Mouse (Mus musculus) intestine, embryonic 14.5 days (tissue): ENCODE measurements around the gene Klhl35. TPM values are rescaled to one million over a fixed set of nuclear protein-coding genes. Genes with fewer than 3 reads are reported as not detected.
"Not testable (repeated sequence)": the region's sequence is repeated elsewhere in the genome, so short reads cannot be mapped to it uniquely, and the experiment has no call there.

ENCODE experiments used
- ATAC-seq: fragments of 200-750 bp; cut with Nextera tagmentation; replicated peaks from 2 replicates; pipeline ENCODE4 v1.8.0; 2017; ENCODE audit warnings: low read depth, moderate number of reproducible peaks, moderate TSS enrichment, moderate library complexity; ENCODE audit not compliant: low FRiP score, low TSS enrichment
- DNase-seq: peaks from one replicate; pipeline ENCODE4 v3.0.0-alpha.2; 2018; ENCODE audit warnings: low spot score
- H3K27ac ChIP-seq: fragments of 300-500 bp; sonication (generic); 2 replicates; pipeline ENCODE4 v1.5.1; 2014; ENCODE audit warnings: low read depth, mild to moderate bottlenecking, control low read depth
- H3K27me3 ChIP-seq: fragments of 300-500 bp; sonication (generic); replicated peaks from 2 replicates; pipeline ENCODE4 v1.6.1; 2014; ENCODE audit warnings: low read length, control low read depth; ENCODE audit not compliant: control insufficient read depth, insufficient read depth
- H3K36me3 ChIP-seq: fragments of 300-500 bp; sonication (generic); 2 replicates; pipeline ENCODE4 v1.6.1; 2014; ENCODE audit warnings: low read length, control low read depth; ENCODE audit not compliant: control insufficient read depth, insufficient read depth
- H3K4me1 ChIP-seq: fragments of 300-500 bp; sonication (generic); replicated peaks from 2 replicates; pipeline ENCODE4 v1.6.1; 2014; ENCODE audit warnings: low read length, control low read depth, mixed read lengths; ENCODE audit not compliant: control insufficient read depth, insufficient read depth
- H3K4me2 ChIP-seq: fragments of 300-500 bp; sonication (generic); 2 replicates; pipeline ENCODE4 v1.6.1; 2014; ENCODE audit warnings: low read length
- H3K4me3 ChIP-seq: fragments of 300-500 bp; sonication (generic); 2 replicates; pipeline ENCODE4 v1.5.1; 2014; ENCODE audit warnings: low read depth, low read length, control low read depth, mixed read lengths
- H3K9ac ChIP-seq: fragments of 300-500 bp; sonication (generic); 2 replicates; pipeline ENCODE4 v1.6.1; 2014; ENCODE audit warnings: mild to moderate bottlenecking, low read length
- H3K9me3 ChIP-seq: fragments of 300-500 bp; sonication (generic); 2 replicates; pipeline ENCODE4 v1.6.1; 2016; ENCODE audit warnings: low read length, control low read depth; ENCODE audit not compliant: control insufficient read depth
- WGBS: fragments of 180-500 bp; shearing (Covaris S2); extraction: QIAGEN DNeasy Blood & Tissue Kit; methylation state at CpG from one replicate; pipeline ENCODE4 v1.1.7; 2014; 5-methylcytosine and 5-hydroxymethylcytosine counted together
- polyA plus RNA-seq: library from polyadenylated mRNA; unstranded; fragments of >200 nt; fragmentation: Nextera tagmentation; extraction: Ambion mirVana; gene quantifications from 2 replicates; pipeline ENCODE4 v1.2.1, GENCODE M21; 2014

Klhl35 gene
- polyA plus RNA-seq, 1 experiment from 2014 or later: 1.0 TPM

DNA sequence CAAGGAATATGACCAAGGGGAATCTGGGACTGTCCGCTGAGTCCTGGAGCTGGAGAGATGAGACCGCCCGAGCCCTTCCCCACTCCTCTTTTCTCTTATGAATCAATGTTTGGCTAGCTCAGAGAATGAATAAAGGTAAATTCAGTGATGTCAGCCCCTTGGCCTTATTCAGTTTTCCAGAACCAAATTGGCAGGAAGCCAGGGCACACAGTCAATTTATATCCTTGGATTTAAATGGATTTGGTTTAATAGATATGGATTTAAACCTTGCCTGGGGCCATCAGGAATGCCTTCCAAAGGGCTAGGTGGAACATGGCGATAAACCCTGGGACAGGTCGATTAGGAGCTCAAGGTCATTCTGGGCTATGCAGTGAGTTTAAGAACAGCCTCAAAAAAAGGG lies 23.9 kb downstream of the Klhl35 start:
- 77% methylated on average over 5 of the region's 5 CpGs for WGBS
- Histone ChIP-seq H3K4me2 (no peak overlapping the region), H3K27ac (no peak overlapping the region), H3K4me3 (no peak overlapping the region), H3K4me1 (no peaks in the 10 kb centered on the region), H3K27me3 (no peaks in the 10 kb centered on the region), H3K9ac (no peak overlapping the region), H3K36me3 (no peaks in the 10 kb centered on the region), H3K9me3 (peaks cover 6% of the 10 kb centered on the region; the same call in 1 of the 2 replicates)
- ATAC-seq (no peak), DNase-seq (no peak)

- H3K36me3 ChIP-seq: no peaks in the 10 kb centered on the region
- DNase-seq (no peak), ATAC-seq (no peak)
- H3K9me3 ChIP-seq: no peaks in the 10 kb centered on the region
- WGBS: 68% methylated on average over 1 of the region's 1 CpGs
- H3K27me3 ChIP-seq: no peaks in the 10 kb centered on the region
- no peak overlapping the region for H3K4me3 ChIP-seq
- H3K9ac ChIP-seq: no peak overlapping the region
- no peak overlapping the region for H3K27ac ChIP-seq
- H3K4me1 ChIP-seq: no peaks in the 10 kb centered on the region; the same call in 1 of the 2 replicates
- H3K4me2 ChIP-seq: no peak overlapping the region
These were observed 33.3 kb downstream of the Klhl35 start for GRCm38 (mm10) chr7:99499128-99499527.

- Histone ChIP-seq H3K9ac (no peak overlapping the region), H3K4me1 (no peaks in the 10 kb centered on the region; the same call in 1 of the 2 replicates), H3K9me3 (no peaks in the 10 kb centered on the region), H3K4me2 (no peak overlapping the region), H3K4me3 (no peak overlapping the region), H3K27me3 (no peaks in the 10 kb centered on the region), H3K27ac (no peak overlapping the region), H3K36me3 (no peaks in the 10 kb centered on the region)
- ATAC-seq (peak; percentile 84; the same call in 1 of the 2 replicates), DNase-seq (peak; percentile 91)
- WGBS: 3% methylated on average over 8 of the region's 8 CpGs
These were observed 34.4 kb downstream of the Klhl35 start for GRCm38 (mm10) chr7:99500201-99500600.

GRCm38 (mm10) chr7:99500655-99501054 lies 34.9 kb downstream of the Klhl35 start:
- ATAC-seq (no peak), DNase-seq (no peak)
- WGBS: 23% methylated on average over 5 of the region's 5 CpGs
- Histone ChIP-seq H3K4me2 (no peak overlapping the region), H3K4me3 (no peak overlapping the region), H3K9ac (no peak overlapping the region), H3K27ac (no peak overlapping the region), H3K27me3 (no peaks in the 10 kb centered on the region), H3K9me3 (no peaks in the 10 kb centered on the region), H3K4me1 (no peaks in the 10 kb centered on the region; the same call in 1 of the 2 replicates), H3K36me3 (no peaks in the 10 kb centered on the region)

GRCm38 (mm10) chr7:99501148-99501547 lies 35.3 kb downstream of the Klhl35 start:
- no peak overlapping the region for H3K9ac ChIP-seq
- no peaks in the 10 kb centered on the region for H3K27me3 ChIP-seq
- no peaks in the 10 kb centered on the region for H3K9me3 ChIP-seq
- DNase-seq: no peak
- H3K27ac ChIP-seq: no peak overlapping the region
- no peak overlapping the region for H3K4me3 ChIP-seq
- no peak overlapping the region for H3K4me2 ChIP-seq
- ATAC-seq: no peak
- H3K4me1 ChIP-seq: no peaks in the 10 kb centered on the region; the same call in 1 of the 2 replicates
- 50% methylated on average over 1 of the region's 1 CpGs for WGBS
- H3K36me3 ChIP-seq: no peaks in the 10 kb centered on the region

DNA sequence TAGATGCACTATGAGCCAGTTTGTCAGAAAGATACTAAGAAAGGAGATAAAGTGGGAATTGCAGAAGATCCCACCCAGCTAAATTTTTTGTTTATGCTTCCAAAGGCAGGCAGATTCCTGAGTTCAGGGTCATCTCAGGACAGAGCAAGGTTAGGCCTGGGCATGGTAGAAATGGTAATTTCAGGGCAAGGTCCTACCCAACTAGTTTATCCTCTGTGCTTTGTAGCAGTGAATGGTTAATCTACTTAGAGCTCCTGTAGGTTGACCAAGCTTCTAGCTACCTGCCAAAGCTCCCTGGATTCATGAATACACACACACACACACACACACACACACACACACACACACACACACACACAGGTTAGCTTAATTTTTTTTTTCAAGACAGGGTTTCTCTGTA lies 38.8 kb downstream of the Klhl35 start:
- H3K27me3 ChIP-seq: no peaks in the 10 kb centered on the region
- ATAC-seq (no peak), DNase-seq (no peak)
- no peak overlapping the region for H3K27ac ChIP-seq
- H3K36me3 ChIP-seq: no peaks in the 10 kb centered on the region
- no peaks in the 10 kb centered on the region; the same call in 1 of the 2 replicates for H3K4me1 ChIP-seq
- no peak overlapping the region for H3K4me3 ChIP-seq
- 0 out of 2 replicates have a peak, but pooled peaks cover 4% of the 10 kb centered on the region for H3K9me3 ChIP-seq
- H3K9ac ChIP-seq: no peak overlapping the region
- no peak overlapping the region for H3K4me2 ChIP-seq

DNA sequence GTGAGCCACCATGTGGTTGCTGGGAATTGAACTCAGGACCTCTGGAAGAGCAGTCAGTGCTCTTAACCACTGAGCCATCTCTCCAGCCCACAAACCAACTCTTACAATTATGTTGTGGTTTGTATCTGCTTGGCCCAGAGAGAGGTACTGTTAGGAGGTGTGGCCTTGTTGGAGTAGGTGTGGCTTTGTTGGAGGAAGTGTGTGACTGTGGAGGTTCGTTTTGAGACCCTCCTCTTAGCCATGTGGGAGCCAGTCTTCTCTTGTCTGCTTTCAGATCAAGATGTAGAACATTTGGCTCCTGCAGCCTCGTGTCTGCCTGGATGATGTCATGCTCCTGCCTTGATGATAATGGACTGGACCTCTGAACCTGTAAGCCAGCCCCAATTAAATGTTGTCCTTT lies 42.4 kb downstream of the Klhl35 start:
- WGBS: 3% methylated on average over 2 of the region's 2 CpGs
- H3K4me1 ChIP-seq, H3K27me3 ChIP-seq, H3K9ac ChIP-seq, H3K9me3 ChIP-seq, H3K36me3 ChIP-seq, ATAC-seq, H3K4me2 ChIP-seq, DNase-seq, H3K4me3 ChIP-seq, H3K27ac ChIP-seq: not testable (repeated sequence)

GRCm38 (mm10) chr7:99510087-99510501 lies 44.3 kb downstream of the Klhl35 start:
- H3K27ac ChIP-seq: no peak overlapping the region
- 0 out of 2 replicates have a peak, but pooled peaks cover 4% of the 10 kb centered on the region for H3K9me3 ChIP-seq
- no peaks in the 10 kb centered on the region for H3K27me3 ChIP-seq
- H3K36me3 ChIP-seq: no peaks in the 10 kb centered on the region
- no peaks in the 10 kb centered on the region; the same call in 1 of the 2 replicates for H3K4me1 ChIP-seq
- no peak overlapping the region for H3K9ac ChIP-seq
- H3K4me3 ChIP-seq: no peak overlapping the region
- 13% methylated on average over 8 of the region's 8 CpGs for WGBS
- no peak overlapping the region for H3K4me2 ChIP-seq
- DNase-seq (no peak), ATAC-seq (no peak)

DNA sequence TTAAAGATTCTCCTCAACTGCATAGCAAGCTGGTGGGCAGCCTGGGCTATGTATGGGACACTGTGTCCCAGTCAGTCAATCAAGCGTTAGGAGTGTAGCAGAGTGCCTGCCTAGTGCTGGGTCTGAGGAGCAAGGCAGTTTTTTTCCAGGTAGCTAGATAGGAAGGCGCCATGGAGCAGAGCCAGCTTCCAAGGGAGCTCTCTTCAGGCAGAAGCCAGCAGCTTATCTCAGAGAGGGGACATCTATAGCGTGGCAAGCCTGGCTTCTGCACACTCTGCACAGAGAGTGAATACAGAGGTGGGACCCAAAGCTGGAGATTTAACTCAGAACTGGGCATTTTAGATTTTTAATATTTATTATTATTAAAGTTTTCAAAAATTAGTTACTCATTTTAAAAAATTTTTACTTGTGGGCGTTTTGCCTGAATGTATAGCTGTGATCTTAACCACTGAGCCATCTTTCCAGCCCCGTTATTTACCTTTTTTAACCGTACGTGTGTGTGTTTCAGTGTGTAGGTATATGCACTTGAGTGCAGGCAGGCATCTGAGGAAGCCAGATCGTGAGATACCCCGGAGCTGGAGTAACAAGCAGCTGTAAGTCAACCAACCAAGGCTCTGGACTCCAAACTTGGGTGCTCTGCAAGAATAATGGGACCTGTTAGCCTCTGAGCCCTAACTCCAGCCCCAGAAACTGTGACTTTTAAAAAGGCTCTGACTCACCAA lies 50.4 kb downstream of the Klhl35 start:
- no peak overlapping the region for H3K27ac ChIP-seq
- no peak overlapping the region for H3K4me3 ChIP-seq
- H3K9me3 ChIP-seq: no peaks in the 10 kb centered on the region
- DNase-seq: no peak
- 79% methylated on average over 9 of the region's 9 CpGs for WGBS
- no peaks in the 10 kb centered on the region for H3K27me3 ChIP-seq
- ATAC-seq: no peak
- no peaks in the 10 kb centered on the region for H3K36me3 ChIP-seq
- H3K4me1 ChIP-seq: peaks cover 7% of the 10 kb centered on the region; the same call in 1 of the 2 replicates
- no peak overlapping the region for H3K9ac ChIP-seq
- H3K4me2 ChIP-seq: no peak overlapping the region
